Mouse (Mus musculus) naive thymus-derived CD4-positive, alpha-beta T cell, adult 2 months (primary cell): ENCODE measurements around the gene Pet117.

Experiments
- DNase-seq: peaks from one replicate; pipeline ENCODE4 v3.0.0-alpha.2; 2011; ENCODE audit warnings: low read depth

The Pet117 gene

GRCm38 (mm10) chr2:144382624-144383138 is 13.9 kb downstream of the Pet117 start:
- no peak for DNase-seq

- no peak for DNase-seq
Measured at GRCm38 (mm10) chr2:144386296-144386695, 17.5 kb downstream of the Pet117 start.

GRCm38 (mm10) chr2:144388416-144388815 is 19.6 kb downstream of the Pet117 start:
- DNase-seq: no peak

DNA sequence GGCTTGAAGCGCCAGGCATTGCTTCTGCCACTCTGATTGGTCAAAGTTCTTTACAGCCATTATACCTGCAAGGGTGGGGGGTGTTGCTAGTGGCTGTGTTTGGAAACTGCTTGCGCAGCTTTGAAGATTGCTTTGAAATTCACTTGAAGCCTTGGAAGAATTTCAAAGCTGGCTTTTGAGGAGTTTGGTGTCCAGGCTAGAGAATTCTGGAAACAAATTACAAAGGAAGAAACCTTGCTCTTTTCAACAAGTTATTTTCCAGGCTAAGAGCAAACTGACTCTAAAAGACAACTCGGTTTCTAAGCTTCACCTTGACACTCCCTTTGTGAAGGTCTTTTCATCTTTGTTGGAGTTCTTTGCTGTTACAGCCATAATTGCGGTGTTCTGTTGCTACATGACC is 30.7 kb downstream of the Pet117 start:
- DNase-seq: no peak

DNA sequence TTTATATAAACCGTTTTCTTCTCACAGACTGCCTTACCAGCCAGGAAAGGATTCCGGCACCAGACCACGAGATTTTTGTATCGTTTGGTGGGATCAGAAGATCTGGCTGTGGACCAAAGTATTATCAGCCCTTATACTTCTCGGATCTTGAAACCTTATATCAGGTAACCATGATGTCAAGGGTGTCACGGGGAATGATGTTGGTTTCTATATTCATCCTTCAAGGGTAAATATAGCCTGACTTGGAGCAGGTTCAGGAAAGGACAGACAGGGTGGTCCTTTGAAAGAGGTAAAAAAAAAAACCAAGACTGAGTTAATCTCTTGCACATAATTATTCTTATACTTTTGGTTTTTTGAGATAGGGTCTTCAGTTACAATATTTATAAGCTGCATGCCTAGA is 31.9 kb downstream of the Pet117 start:
- DNase-seq: no peak

- DNase-seq: no peak
Measured at GRCm38 (mm10) chr2:144409037-144409436, 40.2 kb downstream of the Pet117 start.

- no peak for DNase-seq
Measured at GRCm38 (mm10) chr2:144410603-144411002, 41.8 kb downstream of the Pet117 start.

GRCm38 (mm10) chr2:144414646-144415045 is 45.9 kb downstream of the Pet117 start:
- no peak for DNase-seq

DNA sequence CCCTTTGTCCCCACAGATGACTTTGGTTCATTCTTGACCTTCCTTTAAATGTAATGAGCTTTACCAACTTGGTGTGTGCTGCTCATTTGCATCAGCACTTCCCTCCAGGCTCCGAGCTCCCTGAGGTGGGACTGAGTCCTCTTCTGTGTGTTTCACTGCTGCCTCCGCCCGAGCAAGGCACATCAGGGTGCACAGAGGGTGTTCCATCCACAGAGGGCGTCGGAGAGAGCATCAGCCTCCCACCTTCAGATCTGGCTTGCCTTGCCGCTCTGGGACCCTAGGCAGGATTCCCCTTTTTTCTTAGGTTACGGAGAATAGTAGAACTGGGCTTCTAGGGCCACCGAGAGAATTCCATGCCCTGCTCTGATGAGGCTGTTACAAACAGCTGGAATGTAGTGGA is 48.1 kb downstream of the Pet117 start:
- no peak for DNase-seq

GRCm38 (mm10) chr2:144418062-144418461 is 49.3 kb downstream of the Pet117 start:
- DNase-seq: no peak

GRCm38 (mm10) chr2:144422094-144422675 is 53.4 kb downstream of the Pet117 start:
- DNase-seq: no peak
